Mouse (Mus musculus) megakaryocyte, embryonic 14.5 days (primary cell): ENCODE data around the gene Olfr1044.

Experiments used
- FLI1 ChIP-seq: IDR thresholded peaks from 2 replicates; pipeline ENCODE4 v1.6.1; 2012; ENCODE audit warnings: low read length, inconsistent platforms, mixed read lengths
- GATA1 ChIP-seq: IDR thresholded peaks from 3 replicates; pipeline ENCODE4 v1.6.1; 2012; ENCODE audit warnings: mixed read lengths, low read length, inconsistent platforms, borderline replicate concordance

DNA sequence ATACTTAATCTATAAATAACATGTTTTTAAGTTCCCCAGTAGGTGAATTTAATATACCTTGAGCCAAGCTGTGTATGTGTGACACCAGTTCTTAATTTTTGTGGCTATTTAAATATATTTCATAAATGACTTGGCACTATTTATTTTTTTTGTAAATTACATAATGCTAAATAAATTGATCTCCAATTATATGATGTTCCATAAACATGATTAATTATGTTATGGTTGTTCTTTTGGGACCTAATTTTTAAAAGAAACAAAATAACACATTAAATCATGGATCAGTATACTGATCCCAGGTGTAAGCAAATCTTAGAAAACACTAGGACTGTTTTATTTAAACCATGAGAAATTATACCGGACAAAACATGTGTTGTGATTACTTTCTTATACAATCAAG, 41.8 kb downstream of the Olfr1044 start, which contains the start of gene Olfr1039:
- no peak for TF ChIP-seq GATA1
- no peak for TF ChIP-seq FLI1
